Mouse (Mus musculus): ENCODE measurements around the gene Cops8.

Gene Cops8

DNA sequence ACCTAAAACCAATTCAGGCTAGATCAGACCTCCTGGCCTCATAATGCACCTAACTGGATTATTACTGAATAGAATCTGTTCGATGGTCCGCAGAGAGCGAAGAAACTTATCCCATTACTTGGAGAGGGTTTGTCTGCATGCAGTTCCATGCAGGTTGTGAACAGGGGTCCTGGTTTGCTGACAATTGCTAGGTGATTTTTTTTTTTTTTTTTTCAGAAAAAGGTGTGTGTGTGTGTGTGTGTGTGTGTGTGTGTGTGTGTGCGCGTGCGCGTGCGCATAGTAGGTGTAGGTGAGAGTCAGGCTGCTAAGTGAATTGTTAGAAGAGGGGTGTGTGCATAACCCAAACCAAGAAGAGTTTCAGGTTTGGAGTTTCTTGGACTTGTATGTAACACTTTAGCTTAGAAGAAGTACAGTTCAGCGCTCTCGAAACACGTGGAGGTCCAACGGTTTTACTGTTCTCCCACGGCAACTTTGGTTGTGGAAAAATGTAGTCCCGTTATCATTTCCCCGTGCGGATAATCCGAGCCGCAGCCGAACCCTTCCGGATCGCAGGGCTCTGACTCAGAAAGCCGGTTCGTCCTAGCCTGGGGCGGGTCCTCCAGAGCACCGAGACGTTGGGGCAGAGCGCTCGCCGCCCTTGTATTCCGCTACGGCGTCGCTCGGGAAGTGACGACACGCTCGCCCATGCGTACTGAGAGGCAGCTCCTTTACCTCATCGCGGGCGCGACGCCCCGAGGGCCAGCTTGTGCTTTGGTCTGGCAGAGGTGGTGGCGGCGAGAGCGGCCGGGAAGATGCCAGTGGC, at the start of gene Cops8:
Gene Cops8 (plus strand): TSS at position 223 of the 802 bp plus-strand sequence.
- DNase-seq (ENCODE audit: low spot score in 2 of 2) = peak; percentile 85 to 97

DNA sequence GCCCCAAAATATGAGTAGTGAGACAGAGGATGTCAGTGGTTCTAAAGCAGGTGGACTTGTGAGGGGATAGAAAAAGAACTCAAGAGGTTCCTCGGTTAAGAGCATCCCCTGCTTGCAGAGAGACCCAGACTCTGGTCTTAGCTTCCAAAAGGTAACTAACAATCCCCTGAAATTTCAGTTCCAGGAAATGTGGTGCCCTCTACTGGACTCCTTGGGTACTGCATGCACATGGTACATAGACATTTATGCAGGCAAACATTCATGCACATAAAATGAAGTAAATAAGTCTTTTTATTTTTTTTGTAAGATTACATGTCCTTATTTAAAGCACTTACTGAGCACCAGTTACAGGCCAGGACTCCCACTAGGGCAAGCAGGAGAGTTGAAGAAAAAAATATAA, 45.6 kb upstream of the Cops8 start:
- peak; percentile 8 to 33 for DNase-seq (ENCODE audit: low spot score in 2 of 2)

DNA sequence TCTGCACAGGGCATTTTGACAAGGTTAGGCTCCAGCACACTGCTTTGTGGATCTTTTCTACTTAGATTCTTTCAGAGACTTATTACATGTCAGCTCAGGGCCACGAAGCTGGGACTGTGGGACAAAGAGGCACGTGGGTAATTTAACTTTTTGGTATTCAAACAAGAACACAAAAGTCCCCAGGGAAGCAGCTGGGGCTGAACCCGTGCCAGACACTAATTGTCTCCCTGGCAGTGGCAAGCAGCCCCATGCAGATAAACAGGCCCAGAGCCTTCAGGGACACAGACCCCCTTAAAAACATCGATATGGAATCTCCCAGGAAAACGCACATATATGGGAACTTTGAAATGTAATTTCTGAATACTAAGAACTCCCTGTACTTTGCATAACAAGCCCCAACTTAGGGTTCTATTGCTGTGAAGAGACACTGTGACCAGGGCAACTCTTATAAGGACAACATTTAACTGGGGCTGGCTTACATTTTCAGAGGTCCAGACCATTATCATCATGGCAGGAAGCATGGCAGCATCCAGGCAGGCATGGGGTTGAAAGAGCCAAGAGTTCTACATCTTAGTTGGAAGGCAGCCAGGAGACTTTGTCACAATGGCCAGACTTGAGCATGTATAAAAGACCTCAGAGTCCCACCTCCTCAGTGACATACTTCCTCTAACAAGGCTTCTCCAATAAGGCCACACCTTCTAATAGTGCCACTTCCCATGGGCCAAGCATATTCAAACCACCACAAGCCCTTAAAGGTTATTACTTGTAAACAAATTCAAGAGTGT, 41.6 kb upstream of the Cops8 start:
- DNase-seq (ENCODE audit: low spot score in 2 of 2) = no peak

DNA sequence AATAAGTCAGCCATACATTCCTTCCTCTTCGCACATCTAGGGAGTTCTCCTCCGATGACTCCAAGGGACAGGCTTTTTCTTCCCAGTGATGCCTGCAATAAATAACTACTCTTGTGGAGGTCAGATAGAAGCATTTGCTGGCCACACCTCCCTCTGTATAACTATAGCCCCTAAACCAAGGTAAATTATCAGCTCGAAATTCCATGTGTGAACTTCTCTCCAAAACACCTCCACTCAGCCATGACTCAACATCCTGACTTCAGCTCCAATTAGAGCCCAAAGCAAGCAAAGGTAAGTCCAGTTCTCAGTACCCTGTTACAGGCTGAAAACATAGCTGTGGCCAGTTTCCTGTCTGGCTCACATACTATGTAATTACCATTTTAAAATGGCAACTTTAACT, 38.8 kb upstream of the Cops8 start:
- DNase-seq (ENCODE audit: low spot score in 2 of 2) = no peak

DNA sequence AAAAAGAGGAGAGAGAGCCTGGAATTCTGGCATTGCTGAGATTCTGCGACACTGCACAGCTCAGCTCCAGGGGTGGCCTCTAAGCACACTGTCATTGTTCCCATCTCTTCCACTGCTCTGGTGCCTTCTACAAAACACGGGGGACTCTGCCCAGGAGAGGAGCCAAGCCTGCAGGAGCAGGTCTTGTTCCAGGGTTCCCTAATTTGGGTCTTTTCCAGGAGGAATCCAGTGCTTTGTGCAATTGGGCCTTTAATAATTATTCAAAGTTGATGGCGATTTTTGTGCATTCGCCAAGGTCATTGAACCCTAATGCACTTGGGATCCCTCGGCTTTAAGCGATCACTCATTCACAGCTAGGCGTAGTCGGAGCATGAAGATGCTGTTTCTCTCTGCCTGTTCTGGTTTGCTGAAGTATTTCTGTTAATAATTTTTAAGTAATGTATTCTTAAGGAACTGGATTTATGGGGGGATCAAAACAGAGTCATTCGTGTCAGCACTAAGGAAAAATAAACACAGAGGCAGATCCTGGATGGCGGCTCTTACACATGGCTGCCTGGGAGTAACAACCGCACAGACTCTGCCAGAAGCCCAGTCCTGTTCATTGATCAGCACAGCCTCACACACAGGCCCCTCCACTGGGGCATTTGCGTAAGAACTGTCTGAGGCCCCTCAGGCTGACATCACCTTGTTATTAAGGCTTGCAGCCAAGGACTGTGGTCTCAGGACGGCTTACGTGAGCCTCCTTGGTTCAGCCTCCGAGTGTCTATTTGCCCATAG, 35.9 kb upstream of the Cops8 start:
- DNase-seq (ENCODE audit: low spot score in 2 of 2) = no peak

DNA sequence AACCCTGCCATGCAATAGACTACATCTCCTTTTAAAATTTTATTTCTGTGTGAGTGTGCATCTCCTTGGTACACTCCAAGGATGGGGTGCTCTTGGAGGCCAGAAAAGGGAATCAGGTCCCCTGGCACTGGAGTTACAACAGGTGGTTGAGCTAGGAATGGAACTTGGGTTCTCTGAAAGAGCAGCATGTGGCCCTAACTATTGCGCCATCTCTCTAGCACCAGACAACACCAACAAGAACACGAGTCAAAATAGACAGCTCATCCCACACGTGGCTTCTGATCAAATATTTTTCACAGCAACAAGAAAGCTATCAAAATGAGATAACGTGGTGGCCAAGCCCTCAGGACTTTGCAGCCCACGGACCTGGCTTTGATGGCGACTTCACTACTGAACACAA, 28.9 kb upstream of the Cops8 start:
- no peak for DNase-seq (ENCODE audit: low spot score in 2 of 2)

DNA sequence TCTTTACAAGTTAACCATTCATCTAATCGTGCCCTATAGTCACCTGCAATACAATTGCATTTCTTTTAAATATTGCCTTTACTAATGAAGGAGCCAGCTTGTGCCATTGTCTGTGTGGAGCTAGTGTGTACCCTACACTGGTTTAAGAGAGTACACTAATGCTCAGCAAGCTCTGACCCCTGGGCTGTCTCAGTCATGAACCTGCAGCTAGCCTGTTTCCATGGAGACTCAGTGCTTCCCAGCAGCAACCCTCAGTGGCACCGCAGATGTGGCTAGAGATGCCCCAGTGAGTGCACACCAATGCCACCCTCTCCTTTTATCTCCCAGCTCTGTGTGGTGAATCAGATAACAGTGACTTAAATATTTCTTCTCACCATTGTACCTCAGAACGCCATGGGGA, 27.9 kb upstream of the Cops8 start:
- DNase-seq (ENCODE audit: low spot score in 2 of 2) = no peak

DNA sequence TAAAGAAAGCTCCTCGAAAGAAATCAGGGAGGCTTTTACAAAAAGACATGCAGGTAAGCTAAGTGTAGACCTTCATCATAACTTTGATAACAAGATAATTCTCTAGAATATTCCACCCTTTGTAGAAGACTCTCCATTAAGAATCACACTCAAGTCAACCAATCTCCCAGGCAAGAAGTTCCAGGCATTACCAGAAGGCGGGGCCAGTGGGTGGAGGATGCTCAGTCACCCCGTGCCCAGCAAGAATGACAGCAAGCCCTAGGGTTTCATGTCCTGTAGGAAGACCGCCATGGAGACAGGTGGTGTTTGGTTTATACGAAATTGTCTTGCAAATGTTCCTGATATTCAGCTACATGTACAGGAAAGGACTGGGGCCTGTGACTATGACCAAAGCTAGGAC, 25.4 kb upstream of the Cops8 start:
- peak in 1 of 2 experiments; percentile 38 for DNase-seq (ENCODE audit: low spot score in 2 of 2)

DNA sequence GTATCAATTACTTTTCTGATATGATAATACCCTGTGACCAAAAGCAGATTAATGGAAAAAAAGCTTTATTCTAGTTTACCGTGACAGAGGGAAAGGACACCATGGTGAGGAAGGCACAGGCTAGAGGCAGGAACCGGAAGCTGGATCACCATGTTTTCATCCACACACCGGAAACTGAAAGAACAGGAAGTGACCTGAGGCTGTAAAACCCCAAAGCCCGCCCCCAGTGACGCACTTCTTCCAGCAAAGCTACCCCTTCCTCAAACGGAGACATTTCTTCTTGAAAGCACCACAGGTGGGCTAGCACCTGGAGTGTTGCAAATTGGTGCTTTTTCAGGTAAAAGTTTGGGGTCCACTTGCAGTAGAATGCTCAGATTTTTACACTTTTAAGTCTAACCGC, 20.1 kb upstream of the Cops8 start:
- no peak for DNase-seq (ENCODE audit: low spot score in 2 of 2)

DNA sequence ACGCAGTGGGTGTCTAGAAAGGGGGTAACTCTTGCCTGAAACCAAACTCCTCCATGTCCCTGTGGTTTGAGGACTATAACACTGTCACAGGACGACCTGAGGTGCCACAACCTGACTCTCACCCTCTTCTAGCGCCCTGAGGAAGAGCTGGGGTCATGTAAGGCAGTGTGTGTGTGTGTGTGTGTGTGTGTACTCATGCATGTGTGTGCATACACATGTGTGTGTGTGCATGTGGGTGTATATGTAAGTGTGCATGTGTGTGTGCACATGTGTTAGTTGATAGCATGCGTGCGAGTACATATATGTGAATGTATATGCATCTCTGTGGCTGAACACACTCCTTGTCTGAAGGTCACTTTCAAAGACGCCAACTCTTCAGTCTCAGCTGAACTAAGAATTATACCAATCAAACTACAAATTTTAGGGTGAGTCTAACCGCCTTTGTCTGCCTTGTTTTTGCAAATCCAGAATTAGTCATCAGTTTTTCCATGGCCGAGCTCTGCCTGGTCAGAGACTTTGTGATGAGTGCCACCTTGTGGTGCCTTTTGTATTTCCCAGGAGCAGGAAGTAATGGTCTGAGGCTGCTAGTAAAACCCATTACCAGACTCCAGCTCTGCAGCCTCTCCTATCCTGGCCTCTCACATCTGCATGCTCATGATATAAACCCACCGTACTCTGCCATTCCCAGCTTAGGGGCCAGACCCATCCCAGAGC, 14.6 kb upstream of the Cops8 start:
- peak; percentile 26 to 71 for DNase-seq (ENCODE audit: low spot score in 2 of 2)

DNA sequence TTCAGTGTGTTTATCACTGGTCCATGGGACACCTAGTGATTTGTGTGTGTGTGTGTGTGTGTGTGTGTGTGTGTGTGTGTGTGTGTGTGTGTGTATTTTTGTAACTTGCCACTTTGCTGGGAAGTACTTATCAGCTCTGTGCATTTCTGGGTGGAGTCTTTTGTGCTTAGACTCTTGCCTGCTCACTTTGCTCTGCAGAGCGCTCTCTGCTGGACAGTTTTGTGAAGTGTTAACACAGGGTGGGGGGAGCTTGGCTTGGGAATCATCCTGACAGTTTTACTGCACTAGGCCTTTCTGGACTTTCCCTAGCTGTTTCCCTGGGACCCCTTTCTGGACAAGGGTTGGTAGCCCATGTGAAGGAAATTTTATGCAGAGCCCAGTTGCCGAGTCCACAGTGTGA, 12.0 kb upstream of the Cops8 start:
- DNase-seq (ENCODE audit: low spot score in 2 of 2) = peak in 1 of 2 experiments; percentile 50

DNA sequence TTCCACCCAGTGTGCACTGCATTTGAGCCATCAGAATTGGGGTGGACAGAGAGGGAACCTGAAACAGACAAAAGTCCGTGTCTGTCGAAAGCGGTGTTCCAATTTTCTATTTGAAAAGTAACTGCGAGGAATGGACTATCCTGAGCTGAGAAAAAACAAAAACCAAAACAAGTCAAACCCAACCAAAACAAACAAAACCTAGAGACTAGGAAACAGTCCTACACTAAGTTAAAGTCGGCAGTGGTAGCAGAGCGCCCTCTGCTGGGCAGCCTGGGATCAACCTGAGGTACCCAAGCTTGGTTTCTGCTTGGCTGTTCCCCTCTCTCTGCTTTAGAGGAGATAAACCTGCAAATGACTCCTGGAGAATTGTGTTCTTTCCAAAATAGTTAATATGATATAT, 10.0 kb upstream of the Cops8 start:
- peak; percentile 49 to 83 for DNase-seq (ENCODE audit: low spot score in 2 of 2)

DNA sequence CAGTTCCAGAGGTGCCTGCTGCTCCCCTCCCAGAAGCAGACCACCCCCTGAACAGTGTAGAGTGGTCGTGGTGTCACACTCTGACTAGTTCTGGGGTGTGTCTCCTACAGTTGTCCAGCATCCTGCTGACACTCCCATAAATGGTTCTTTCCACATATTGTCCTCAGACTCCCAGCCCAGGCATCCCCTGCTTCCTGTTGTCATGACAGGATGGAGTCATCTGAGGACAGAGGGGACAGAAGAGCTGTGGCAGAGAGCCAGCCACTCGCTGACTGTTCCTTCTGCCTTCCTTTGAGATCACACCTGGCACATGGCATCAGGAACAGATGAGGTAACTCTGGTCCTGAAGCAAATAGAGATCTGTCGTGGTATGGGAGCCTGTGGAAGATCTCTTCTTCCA, 3.6 kb upstream of the Cops8 start:
- no peak for DNase-seq (ENCODE audit: low spot score in 2 of 2)

DNA sequence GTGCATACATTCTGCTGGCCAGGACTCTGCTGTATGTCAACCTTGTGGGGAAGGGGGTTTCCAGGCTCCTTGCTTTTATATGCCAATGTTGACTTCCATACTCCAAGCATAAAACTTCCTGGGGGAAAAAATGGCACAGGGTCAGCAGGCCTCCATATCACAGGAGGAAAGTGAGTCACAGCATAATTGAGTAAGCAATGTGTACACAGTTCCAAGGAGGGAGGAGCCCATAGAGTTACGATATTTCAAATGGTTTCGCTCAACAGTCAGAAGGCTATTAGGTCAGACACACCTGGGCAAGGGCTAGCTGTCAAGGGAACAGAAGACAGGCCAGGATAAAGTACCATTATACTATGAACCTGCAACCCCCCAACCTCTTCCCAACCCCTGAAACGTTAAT, 1.7 kb upstream of the Cops8 start:
- no peak for DNase-seq (ENCODE audit: low spot score in 2 of 2)

DNA sequence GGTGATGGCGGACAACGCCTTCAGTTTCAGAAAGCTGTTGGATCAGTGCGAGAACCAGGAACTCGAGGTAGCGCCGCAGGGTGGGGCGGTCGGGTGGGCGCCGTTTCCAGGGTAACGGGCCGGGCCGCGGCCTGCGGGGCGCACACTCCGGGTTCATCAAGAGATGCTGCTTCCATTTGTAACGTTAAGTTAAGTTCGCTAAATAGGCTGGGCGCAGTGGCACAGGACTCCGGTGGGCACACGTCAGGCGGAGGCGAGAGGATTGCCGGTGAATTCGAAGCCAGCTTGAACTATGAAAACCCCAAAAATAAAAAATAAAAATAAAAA, 743 bp downstream of the Cops8 start:
- DNase-seq (ENCODE audit: low spot score in 2 of 2) = no peak

DNA sequence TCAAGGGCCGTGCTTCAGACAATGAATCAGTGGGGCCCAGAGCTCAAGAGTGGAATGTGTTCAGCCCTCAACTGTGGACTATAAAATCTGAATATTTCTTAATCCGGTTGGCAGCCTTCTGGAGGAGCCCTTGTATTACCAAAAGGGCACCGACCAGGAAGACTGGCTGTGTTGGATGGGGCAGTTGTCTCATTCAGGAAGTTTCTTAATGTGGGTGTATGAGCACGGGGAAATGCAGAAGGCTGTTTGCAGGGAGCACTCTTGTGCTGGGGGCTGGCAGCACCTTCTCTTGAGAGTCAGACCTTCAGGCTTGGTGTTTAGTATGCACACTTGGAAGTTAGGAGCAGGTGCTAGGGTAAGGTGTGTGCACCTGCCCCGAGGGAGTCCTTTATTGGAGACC, 6.6 kb downstream of the Cops8 start:
- DNase-seq (ENCODE audit: low spot score in 2 of 2) = no peak

DNA sequence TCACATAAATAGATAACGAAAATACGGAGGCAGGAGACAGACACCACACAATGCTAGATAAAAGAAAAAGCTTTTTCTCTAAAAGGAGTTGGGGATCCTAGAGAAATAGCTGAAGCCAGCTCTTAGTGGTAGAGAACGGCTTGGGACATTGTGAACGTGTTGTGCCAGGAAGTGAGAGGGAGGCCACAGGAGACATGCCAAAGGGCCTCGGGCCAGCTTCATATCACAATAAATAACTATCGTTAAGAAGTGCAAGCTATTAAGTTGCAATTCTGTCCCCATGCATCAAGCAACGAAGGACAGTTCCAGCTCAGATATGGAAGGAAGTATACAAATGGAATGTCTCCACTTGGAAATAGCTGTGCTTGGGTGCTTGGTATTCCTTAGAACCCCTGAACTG, 14.5 kb downstream of the Cops8 start:
- no peak for DNase-seq (ENCODE audit: low spot score in 2 of 2)

DNA sequence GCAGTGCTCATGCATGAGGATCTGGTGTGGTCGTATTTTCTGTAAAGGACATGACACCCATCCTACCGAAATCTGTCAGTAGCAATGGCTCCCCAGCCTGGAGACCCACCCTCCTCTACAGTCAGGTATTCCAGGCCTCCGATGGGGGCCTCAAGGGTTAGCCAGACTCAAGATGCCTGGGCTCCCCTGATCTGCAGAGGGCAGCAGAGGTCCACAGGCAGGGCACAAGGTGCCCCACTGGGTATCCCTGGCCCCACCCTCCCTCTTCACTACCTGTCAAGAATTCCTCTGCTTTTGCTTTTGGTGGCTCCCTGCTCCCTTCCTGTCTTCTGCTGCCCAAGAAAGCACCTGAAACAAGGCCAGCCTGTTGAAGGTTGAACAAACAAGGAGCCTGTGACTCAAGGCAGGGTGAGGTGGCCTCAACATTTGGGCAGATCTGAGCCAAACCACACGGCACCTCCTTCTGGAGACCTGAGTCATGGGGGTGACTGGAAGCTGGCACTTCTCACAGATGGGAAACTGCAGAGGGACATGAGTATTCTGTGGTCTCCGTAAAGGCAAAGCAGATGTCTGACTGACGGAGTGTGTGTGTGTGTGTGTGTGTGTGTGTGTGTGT, 30.7 kb downstream of the Cops8 start:
- DNase-seq (ENCODE audit: low spot score in 2 of 2) = no peak

DNA sequence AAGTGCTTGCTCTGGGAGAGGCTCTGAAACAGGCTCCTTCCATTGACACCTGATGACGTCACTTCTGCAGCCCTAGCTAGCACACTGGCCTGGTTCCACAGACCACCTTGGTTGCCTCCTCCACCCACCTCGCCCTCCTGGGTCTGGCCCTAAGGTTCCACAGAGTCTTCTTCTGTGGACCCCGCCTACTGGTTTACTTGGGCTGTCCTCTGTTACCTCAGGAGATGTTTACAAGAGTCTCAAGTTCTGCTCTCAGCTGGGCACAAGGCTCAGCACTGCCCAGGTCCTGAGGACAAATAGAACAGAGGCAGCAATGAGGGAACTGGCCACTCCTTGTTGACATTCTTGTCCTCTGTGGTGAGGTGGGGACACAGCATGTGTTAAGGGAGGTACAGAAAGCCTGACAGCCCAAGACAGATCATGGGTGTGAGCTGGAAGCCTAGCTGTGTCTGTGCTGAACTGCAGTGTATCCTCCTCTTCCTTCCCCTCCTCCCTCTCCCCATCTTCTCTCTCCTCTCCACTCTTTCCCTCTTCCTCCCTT, 31.5 kb downstream of the Cops8 start:
- DNase-seq (ENCODE audit: low spot score in 2 of 2) = no peak

DNA sequence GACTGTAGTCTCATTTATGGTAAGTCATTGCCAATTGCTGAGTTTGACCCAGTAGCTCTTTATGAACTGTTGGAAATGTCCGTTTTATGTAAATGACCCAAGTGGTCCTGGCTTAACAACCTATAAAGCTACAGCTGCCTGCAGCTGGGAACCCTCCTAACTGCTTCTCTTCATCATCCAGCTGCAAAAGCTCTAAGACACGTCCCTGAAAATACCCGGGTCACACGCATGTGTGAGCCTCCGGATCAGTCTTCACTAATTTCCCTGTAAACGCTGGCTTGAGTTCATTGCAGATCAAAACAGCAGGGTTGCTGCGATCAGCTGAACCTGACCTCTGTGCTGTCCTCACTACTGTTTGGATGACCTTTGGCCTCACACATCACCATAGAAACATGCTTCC, 35.6 kb downstream of the Cops8 start:
- no peak for DNase-seq (ENCODE audit: low spot score in 2 of 2)

DNA sequence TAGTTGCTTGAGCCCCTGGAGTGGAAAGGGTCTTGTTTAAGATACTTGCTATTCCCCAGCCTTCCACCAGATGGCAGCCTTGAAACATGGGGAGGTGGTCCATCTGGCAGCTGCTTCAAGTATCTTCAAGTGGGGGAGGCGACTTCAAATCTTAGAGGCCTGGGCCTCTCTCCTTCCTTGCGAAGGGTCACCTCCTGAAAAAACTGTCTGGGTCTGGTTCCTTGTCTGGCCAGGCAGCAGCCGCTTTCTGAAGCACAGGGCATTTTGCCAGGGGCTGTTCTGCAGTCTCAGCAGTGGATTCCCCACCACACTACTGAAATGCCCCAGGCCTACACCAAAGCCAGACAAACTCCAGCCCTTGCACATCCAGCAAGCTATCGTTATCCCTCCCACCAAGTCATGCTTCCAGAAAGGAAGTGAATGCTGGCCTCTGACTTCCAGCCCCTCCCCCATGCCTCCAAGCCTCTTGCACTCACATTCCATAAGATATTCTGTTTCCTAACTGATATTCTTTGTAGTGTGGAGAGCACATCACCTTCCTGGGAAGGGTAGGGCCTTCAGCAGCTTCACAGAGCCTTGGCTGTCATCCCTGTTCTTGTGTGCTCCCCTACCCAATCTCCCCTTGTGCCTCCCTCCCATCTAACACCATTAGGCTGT, 48.1 kb downstream of the Cops8 start:
- DNase-seq (ENCODE audit: low spot score in 2 of 2) = peak; percentile 18 to 58

All from spleen, postnatal 10 days (tissue).